Mouse (Mus musculus) heart, postnatal 25 days (tissue): ENCODE data around the gene Spdye4c. TPM values are rescaled to one million over a fixed set of nuclear protein-coding genes. Genes with fewer than 3 reads are reported as not detected.

Source experiments
- DNase-seq: peaks from one replicate; pipeline ENCODE4 v3.0.0; 2022; ENCODE audit warnings: low spot score
- intact Hi-C: fragments of 180-260 bp; cut with DNase I; formaldehyde crosslinking; loops from one replicate; pipeline ENCODE4 v1.15.1; 2025
- total RNA-seq, 2 experiments: library from RNA; stranded (reverse); gene quantifications; 2 replicates each; pipeline ENCODE4 v1.2.3; 2021

Gene Spdye4c
- total RNA-seq, 2 experiments from 2014 or later = not detected

GRCm38 (mm10) chr2:128592301-128592700 lies 1.3 kb downstream of the Spdye4c start:
- no peak for DNase-seq

GRCm38 (mm10) chr2:128601534-128601933 lies 10.5 kb downstream of the Spdye4c start:
- no peak for DNase-seq
- intact Hi-C loops = no loop called here

More at GRCm38 (mm10) chr2:128592301-128592700, 1.3 kb downstream of the Spdye4c start:
- intact Hi-C loops = no loop called here

GRCm38 (mm10) chr2:128609286-128609685 lies 18.3 kb downstream of the Spdye4c start:
- intact Hi-C loops = no loop called here
- DNase-seq = no peak

GRCm38 (mm10) chr2:128611178-128611577 lies 20.2 kb downstream of the Spdye4c start:
- intact Hi-C loops = no loop called here
- no peak for DNase-seq

- intact Hi-C loops = no loop called here
- no peak for DNase-seq
Observed at GRCm38 (mm10) chr2:128612275-128612674, 21.3 kb downstream of the Spdye4c start.

- no peak for DNase-seq
- intact Hi-C loops = no loop called here
Observed at GRCm38 (mm10) chr2:128613365-128613764, 22.4 kb downstream of the Spdye4c start.

GRCm38 (mm10) chr2:128615366-128615765 lies 24.4 kb downstream of the Spdye4c start:
- intact Hi-C loops = no loop called here
- no peak for DNase-seq

GRCm38 (mm10) chr2:128620578-128620977 lies 29.6 kb downstream of the Spdye4c start:
- DNase-seq = no peak
- intact Hi-C loops = no loop called here

Other genes starting within 250 kb of the Spdye4c start
- 10 to 100 TPM; 40.2 to 43.2 TPM for gene Anapc1, start 96.2 kb downstream of the Spdye4c start, total RNA-seq
- 1 to 10 TPM; 4.0 to 5.0 TPM for gene Mertk, start 107.7 kb downstream of the Spdye4c start, total RNA-seq
- 10 to 100 TPM; 20.1 to 24.8 TPM for gene Tmem87b, start 226.9 kb downstream of the Spdye4c start, total RNA-seq